Mouse (Mus musculus): ENCODE data around the gene Surf1. TPM values are rescaled to one million over a fixed set of nuclear protein-coding genes. Genes with fewer than 3 reads are reported as not detected.
A peak's percentile ranks its signal among the peaks of the same experiment; 100 is the strongest.

The Surf1 gene
- total and polyA plus RNA-seq, 3 experiments, result 52.1 to 74.8 TPM; not detected in 1

GRCm38 (mm10) chr2:26936425-26936824 is 20.1 kb upstream of the Surf1 start:
- H3K4me1 ChIP-seq (ENCODE audit: control insufficient read depth in 1 of 2, insufficient read depth in 2 of 2, low read length in 2 of 2), result peaks cover 15 to 32% of the 10 kb centered on the region in 2 experiments
- peak overlapping the region; percentile 67 for H3K27ac ChIP-seq (ENCODE audit: control insufficient read depth, low read depth, low read length)
- no peak overlapping the region for H3K4me3 ChIP-seq (ENCODE audit: control insufficient read depth in 1 of 2, insufficient read depth in 1 of 2, low read depth in 2 of 2, low read length in 2 of 2)
- H3K27me3 ChIP-seq (ENCODE audit: control insufficient read depth in 1 of 2, insufficient read depth in 2 of 2, low read length in 2 of 2), result no peaks in the 10 kb centered on the region
- H3K9ac ChIP-seq (ENCODE audit: control insufficient read depth, low read depth, low read length, poor library complexity, severe bottlenecking), result no peak overlapping the region
- peaks cover 18% of the 10 kb centered on the region for H3K79me2 ChIP-seq (ENCODE audit: control insufficient read depth, insufficient read depth, low read length, poor library complexity)
- peak; percentile 76 for DNase-seq (ENCODE audit: low read depth, low spot score)
- no peaks in the 10 kb centered on the region for H3K9me3 ChIP-seq (replicated peaks; ENCODE audit: insufficient read depth, low read length)
- H3K36me3 ChIP-seq (ENCODE audit: control insufficient read depth in 1 of 2, insufficient read depth in 2 of 2, low read length in 2 of 2), result peaks cover under 1 to 23% of the 10 kb centered on the region in 2 experiments; a peak in 2 of 4 replicates
- TF ChIP-seq POLR2AphosphoS5 (IDR thresholded peaks at IDR 0.05; ENCODE audit: borderline replicate concordance, low read depth, low read length) (no peak), RAD21 (IDR thresholded peaks at IDR 0.05; ENCODE audit: low read depth, low read length) (no peak), NRF1 (IDR thresholded peaks at IDR 0.05; ENCODE audit: insufficient read depth, low read depth, low read length, poor library complexity, severe bottlenecking) (no peak), ETS1 (IDR thresholded peaks at IDR 0.05; ENCODE audit: low read depth, low read length) (peak; percentile 78), UBTF (IDR thresholded peaks at IDR 0.05; ENCODE audit: borderline replicate concordance, insufficient read depth, low read depth, low read length) (no peak), USF2 (IDR thresholded peaks at IDR 0.05; ENCODE audit: borderline replicate concordance in 1 of 2, insufficient read depth in 1 of 2, low read depth in 1 of 2, low read length in 2 of 2) (no peak), TCF12 (IDR thresholded peaks at IDR 0.05; ENCODE audit: low read depth, low read length) (no peak; the same call in 1 of the 2 replicates), POLR2A (IDR thresholded peaks at IDR 0.05; ENCODE audit: control insufficient read depth in 1 of 2, insufficient read depth in 1 of 2, low read depth in 1 of 2, low read length in 2 of 2, poor library complexity in 1 of 2) (0 out of 4 replicates have a peak, but pooled peaks of 1 of the 2 experiments have one; percentile 27), ZMIZ1 (IDR thresholded peaks at IDR 0.05; ENCODE audit: low read depth, low read length) (0 out of 2 replicates have a peak, but pooled peaks have one; percentile 16), ELF1 (IDR thresholded peaks at IDR 0.05; ENCODE audit: low read depth, low read length) (peak; percentile 26; the same call in 1 of the 2 replicates), GABPA (IDR thresholded peaks at IDR 0.05; ENCODE audit: low read depth, low read length) (no peak), EP300 (IDR thresholded peaks at IDR 0.05; ENCODE audit: low read depth in 1 of 2, low read length in 2 of 2) (peak; percentile 28 to 32; a peak in 1 of 4 replicates), BHLHE40 (IDR thresholded peaks at IDR 0.05; ENCODE audit: borderline replicate concordance, low read depth, low read length) (no peak), TAL1 (IDR thresholded peaks at IDR 0.05; ENCODE audit: low read length) (no peak), E2F4 (IDR thresholded peaks at IDR 0.05; ENCODE audit: borderline replicate concordance, low read depth, low read length) (no peak), MAFK (IDR thresholded peaks at IDR 0.05; ENCODE audit: borderline replicate concordance, low read depth, low read length) (no peak), ZNF384 (IDR thresholded peaks at IDR 0.05; ENCODE audit: low read depth, low read length) (no peak), SMC3 (IDR thresholded peaks at IDR 0.05; ENCODE audit: low read depth, low read length) (no peak), JUND (IDR thresholded peaks at IDR 0.05; ENCODE audit: low read depth, low read length) (no peak), ZKSCAN1 (IDR thresholded peaks at IDR 0.05; ENCODE audit: low read depth, low read length) (no peak), MEF2A (IDR thresholded peaks at IDR 0.05; ENCODE audit: extremely low read depth, insufficient replicate concordance, low read depth, low read length, poor library complexity, severe bottlenecking) (no peak), CHD1 (IDR thresholded peaks at IDR 0.05; ENCODE audit: low read depth, low read length) (no peak), MYB (IDR thresholded peaks at IDR 0.05; ENCODE audit: low read depth, low read length) (no peak), SIN3A (IDR thresholded peaks at IDR 0.05; ENCODE audit: low read length) (peak; percentile 73), MXI1 (IDR thresholded peaks at IDR 0.05; ENCODE audit: low read depth, low read length) (peak; percentile 49; the same call in 1 of the 2 replicates), USF1 (IDR thresholded peaks at IDR 0.05; ENCODE audit: low read depth, low read length) (no peak), HCFC1 (IDR thresholded peaks at IDR 0.05; ENCODE audit: low read depth, low read length) (peak; percentile 35; the same call in 1 of the 2 replicates), POLR2AphosphoS2 (IDR thresholded peaks at IDR 0.05; ENCODE audit: low read length) (no peak), CHD2 (IDR thresholded peaks at IDR 0.05; ENCODE audit: low read length) (no peak), NELFE (IDR thresholded peaks at IDR 0.05; ENCODE audit: low read depth, low read length) (no peak), CTCF (IDR thresholded peaks at IDR 0.05 in 2 of 3, conservative IDR thresholded peaks at IDR 0.05 in 1 of 3; ENCODE audit: control insufficient read depth in 1 of 3, insufficient read depth in 1 of 3, low read depth in 2 of 3, low read length in 3 of 3, poor library complexity in 1 of 3, severe bottlenecking in 1 of 3) (no peak), GATA1 (IDR thresholded peaks at IDR 0.05; ENCODE audit: low read depth, low read length) (0 out of 2 replicates have a peak, but pooled peaks have one; percentile 58), MYC (IDR thresholded peaks at IDR 0.05; ENCODE audit: low read depth, low read length) (0 out of 2 replicates have a peak, but pooled peaks have one; percentile 36), MAZ (IDR thresholded peaks at IDR 0.05; ENCODE audit: low read depth, low read length) (no peak), TBP (IDR thresholded peaks at IDR 0.05; ENCODE audit: low read depth, low read length) (peak; percentile 39; the same call in 1 of the 2 replicates), RCOR1 (IDR thresholded peaks at IDR 0.05; ENCODE audit: low read depth, low read length) (no peak), MAX (IDR thresholded peaks at IDR 0.05; ENCODE audit: low read length) (peak; percentile 46; the same call in 1 of the 2 replicates)

Measured in MEL (cell line).